Mouse (Mus musculus) limb, embryonic 10.5 days (tissue): Measurements from ENCODE around the gene Isl1. TPM values are rescaled to one million over a fixed set of nuclear protein-coding genes. Genes with fewer than 3 reads are reported as not detected.

Source experiments
- DNase-seq: peaks from one replicate; pipeline ENCODE4 v3.0.0-alpha.2; 2017; ENCODE audit warnings: low spot score
- H3K27ac ChIP-seq: fragments of 300-500 bp; sonication (generic); 2 replicates; pipeline ENCODE4 v1.5.1; 2016; ENCODE audit warnings: mild to moderate bottlenecking
- H3K27me3 ChIP-seq: fragments of 300-500 bp; sonication (generic); 2 replicates; pipeline ENCODE4 v1.6.1; 2016; ENCODE audit warnings: low read depth, mild to moderate bottlenecking; ENCODE audit not compliant: poor library complexity, severe bottlenecking
- H3K36me3 ChIP-seq: fragments of 300-500 bp; sonication (generic); 2 replicates; pipeline ENCODE4 v1.6.1; 2016; ENCODE audit warnings: mild to moderate bottlenecking, moderate library complexity
- H3K4me1 ChIP-seq: fragments of 300-500 bp; sonication (generic); 2 replicates; pipeline ENCODE4 v1.6.1; 2016
- H3K4me3 ChIP-seq: fragments of 300-500 bp; sonication (generic); 2 replicates; pipeline ENCODE4 v1.5.1; 2016; ENCODE audit warnings: mild to moderate bottlenecking, moderate library complexity
- H3K9me3 ChIP-seq: fragments of 300-500 bp; sonication (generic); replicated peaks from 2 replicates; pipeline ENCODE4 v1.6.1; 2016; ENCODE audit warnings: mild to moderate bottlenecking
- WGBS: fragments of 180-500 bp; shearing (Covaris S2); methylation state at CpG from one replicate; pipeline ENCODE4 v1.1.7; 2016; 5-methylcytosine and 5-hydroxymethylcytosine counted together
- polyA plus RNA-seq: library from polyadenylated mRNA; unstranded; fragments of >200 nt; fragmentation: Nextera tagmentation; extraction: Ambion mirVana; gene quantifications from 2 replicates; pipeline ENCODE4 v1.2.1, GENCODE M21; 2016

Gene Isl1
- 11.4 and 13.3 TPM in 2 replicates for polyA plus RNA-seq

DNA sequence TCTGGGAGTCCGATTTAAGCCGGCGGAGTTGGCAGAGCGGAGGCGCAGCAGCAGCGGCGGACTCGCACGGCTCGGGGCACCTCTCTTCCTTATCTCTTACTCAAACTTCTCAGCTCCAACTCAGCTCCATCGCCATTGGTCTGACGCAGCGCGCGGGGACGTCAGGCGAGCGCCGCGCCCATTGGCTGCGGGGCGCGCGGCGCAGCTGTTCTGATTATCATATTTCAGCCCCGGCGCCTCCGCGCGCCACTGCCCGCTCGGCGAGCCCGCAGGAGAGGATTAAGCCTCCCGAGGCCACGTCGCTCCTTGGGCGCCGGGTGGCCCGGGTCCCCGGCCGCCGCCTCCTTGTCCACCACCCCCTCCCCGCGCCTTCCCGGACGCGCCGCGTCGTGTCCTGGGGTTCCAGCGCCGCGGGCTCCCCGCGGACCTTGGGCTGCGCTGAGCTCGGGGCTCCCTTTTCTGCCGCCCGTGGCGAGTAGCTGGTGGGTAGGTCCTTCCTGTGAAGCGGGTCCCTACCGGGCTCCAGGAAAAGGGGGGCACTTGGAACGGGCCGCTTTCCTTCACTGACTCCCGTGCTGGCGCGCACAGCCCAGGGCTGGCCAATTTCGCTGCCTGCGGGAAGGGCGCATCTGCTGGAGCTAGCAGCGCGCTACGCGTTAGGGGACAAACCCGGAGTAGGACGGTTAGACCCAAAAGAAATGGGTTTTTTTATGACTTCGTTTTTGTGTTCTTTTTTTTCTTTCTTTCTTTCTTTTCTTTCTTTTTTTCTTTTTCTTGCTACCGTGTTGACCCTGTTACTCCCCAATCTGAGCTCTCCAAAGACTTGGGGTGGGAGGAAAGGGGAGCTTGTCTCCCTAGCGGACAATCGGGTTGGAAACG is at the start of gene Isl1:
TSS of gene Isl1 (minus strand) at position 106 of the 879 bp plus-strand sequence.
- peaks cover 93% of the 10 kb centered on the region for H3K27me3 ChIP-seq
- peak; percentile 87 for DNase-seq
- WGBS = under 1% methylated on average over 82 of the region's 82 CpGs

DNA sequence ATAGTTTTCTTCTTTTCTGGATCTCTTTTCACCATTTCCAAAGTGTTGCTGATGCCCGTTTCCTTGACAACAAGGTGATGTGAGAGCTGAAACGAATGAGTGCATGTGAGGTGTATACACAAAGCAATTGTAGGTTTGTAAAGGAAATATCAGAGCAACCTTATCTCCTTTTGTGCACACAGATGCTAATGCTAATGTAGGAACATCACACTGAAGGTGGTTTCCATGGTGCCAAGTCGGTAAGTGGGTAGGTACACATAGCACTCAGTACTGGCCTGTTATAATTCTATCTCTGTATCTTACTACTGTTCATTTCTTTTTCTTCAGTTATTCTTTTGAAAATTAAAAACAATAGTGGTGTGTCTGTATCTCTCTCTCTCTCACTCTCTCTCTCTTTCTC is 26.3 kb upstream of the Isl1 start:
- WGBS = 88% methylated on average over 3 of the region's 3 CpGs
- no peak for DNase-seq
- Histone ChIP-seq H3K4me1 (no peaks in the 10 kb centered on the region), H3K36me3 (no peaks in the 10 kb centered on the region), H3K27me3 (no peaks in the 10 kb centered on the region), H3K27ac (no peak overlapping the region), H3K4me3 (no peak overlapping the region), H3K9me3 (no peaks in the 10 kb centered on the region)

More for the DNA sequence above, at the start of gene Isl1:
- no peaks in the 10 kb centered on the region for H3K9me3 ChIP-seq
- H3K4me3 ChIP-seq = peak within 1 kb of the TSS; percentile 71
- peak within 1 kb of the TSS; percentile 88 for H3K27ac ChIP-seq
- no peaks in the 10 kb centered on the region for H3K36me3 ChIP-seq
- peaks cover 34% of the 10 kb centered on the region for H3K4me1 ChIP-seq

DNA sequence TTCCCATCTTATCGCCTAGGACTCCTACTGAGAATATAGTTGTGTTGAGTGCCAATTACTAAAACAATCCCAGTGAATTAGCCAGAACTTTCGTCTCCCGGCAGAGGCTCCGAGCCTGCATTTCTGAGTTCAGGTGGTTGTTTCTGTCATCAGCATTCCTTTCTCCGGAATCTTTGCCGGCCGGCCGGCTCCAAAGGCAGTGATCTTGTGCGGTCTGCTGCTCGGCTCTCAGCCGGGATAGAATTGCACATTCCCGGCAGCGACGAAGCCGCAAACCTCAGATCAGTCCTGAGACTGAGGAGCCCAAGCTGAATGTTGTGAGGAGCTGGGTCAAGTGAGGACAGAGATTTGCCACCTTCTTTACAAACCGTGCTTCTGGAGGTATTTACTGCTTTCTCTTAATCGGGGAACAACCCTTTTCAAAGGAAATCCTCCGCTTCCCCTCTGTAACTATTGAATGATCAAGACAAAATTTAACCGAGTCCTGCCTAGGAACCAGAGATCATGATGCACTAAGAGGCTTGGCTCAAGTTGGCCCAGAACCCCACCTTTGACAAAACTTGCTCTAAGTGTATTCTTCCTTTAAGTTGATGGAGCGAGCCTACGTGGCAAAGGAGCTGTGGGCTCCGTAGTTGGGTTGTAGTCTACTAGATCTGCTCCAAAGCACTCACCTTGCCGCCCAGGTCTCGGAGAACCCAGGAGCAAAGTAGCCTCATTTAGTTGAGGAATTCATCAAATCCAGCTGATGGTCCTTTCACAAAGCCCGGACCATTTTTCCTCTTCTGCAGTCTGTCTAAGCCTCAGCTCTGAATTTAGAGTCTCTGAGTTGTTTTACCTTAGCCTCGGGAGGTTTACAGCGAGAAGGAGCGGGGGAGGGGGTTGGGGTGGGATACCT is 4.4 kb upstream of the Isl1 start:
- Histone ChIP-seq H3K27ac (no peak overlapping the region), H3K4me1 (peaks cover 25% of the 10 kb centered on the region), H3K9me3 (no peaks in the 10 kb centered on the region), H3K4me3 (peak overlapping the region; percentile 34), H3K27me3 (peaks cover 74% of the 10 kb centered on the region), H3K36me3 (no peaks in the 10 kb centered on the region)
- peak; percentile 58 for DNase-seq
- 1% methylated on average over 28 of the region's 28 CpGs for WGBS

DNA sequence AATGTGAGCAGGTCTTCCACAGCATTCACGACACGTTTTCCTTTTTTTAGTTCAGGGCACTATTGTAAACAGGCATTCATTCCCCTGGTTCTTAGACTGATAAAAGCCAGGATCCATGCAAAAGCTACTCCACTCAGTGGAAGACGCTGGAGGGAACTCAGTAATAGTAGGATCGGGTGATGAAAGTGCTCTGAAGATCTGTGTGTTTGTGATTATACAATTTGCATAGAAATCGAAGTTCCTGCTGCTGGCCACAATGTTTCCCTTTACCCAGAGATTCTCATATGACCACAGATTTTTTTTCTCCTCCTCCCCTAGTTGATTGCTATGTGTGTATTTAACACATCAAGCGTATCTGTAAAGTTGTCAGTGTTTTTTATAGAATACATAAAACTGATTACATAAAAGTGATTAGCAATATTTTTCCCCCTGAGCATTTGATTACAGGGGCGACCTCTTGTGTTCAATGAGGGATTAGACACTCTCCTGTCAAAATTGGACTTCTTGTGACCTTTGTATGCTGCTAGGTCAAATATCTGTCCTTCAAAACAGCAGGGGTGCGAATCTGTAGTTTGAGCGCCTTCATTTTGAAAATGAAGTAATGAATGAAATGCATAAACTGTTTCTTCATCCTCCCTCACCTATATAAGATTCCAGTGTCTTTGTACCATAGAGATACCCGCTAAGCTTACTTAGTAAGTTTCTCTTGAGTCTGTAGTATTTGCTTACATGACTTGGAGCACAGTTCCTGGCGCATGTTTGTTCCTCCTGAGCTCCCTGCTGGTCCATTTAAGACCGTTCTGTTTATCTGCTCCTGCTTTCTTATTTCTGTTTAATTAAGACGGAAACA is 2.6 kb upstream of the Isl1 start:
- H3K27me3 ChIP-seq = peaks cover 85% of the 10 kb centered on the region
- H3K9me3 ChIP-seq = no peaks in the 10 kb centered on the region
- WGBS = 5% methylated on average over 13 of the region's 13 CpGs
- DNase-seq = no peak
- peaks cover 25% of the 10 kb centered on the region for H3K4me1 ChIP-seq
- H3K36me3 ChIP-seq = no peaks in the 10 kb centered on the region
- H3K4me3 ChIP-seq = no peak overlapping the region
- H3K27ac ChIP-seq = no peak overlapping the region

DNA sequence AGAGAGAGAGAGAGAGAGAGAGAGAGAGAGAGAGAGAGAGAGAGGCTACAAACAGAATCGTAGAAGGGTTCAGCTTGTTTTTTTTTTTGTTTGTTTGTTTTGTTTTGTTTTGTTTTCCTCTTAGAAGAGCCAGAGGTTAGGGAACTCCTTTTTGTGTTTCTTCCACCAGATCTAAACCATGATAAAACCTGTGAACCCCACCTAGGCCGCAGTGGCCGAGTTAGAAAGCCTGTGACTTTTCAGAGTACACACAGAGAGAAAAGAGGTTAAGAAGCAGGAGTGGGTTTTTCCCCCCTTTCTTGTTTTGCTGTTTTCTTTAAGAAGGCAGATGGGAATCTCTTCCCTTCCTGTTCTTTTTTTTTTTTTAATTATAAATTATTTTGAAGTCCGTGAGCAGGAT is 1.5 kb upstream of the Isl1 start:
- H3K36me3 ChIP-seq = no peaks in the 10 kb centered on the region
- H3K4me3 ChIP-seq = peak overlapping the region; percentile 71
- H3K27ac ChIP-seq = no peak overlapping the region
- 11% methylated on average over 4 of the region's 4 CpGs for WGBS
- peaks cover 93% of the 10 kb centered on the region for H3K27me3 ChIP-seq
- peaks cover 25% of the 10 kb centered on the region for H3K4me1 ChIP-seq
- H3K9me3 ChIP-seq = no peaks in the 10 kb centered on the region
- DNase-seq = no peak

DNA sequence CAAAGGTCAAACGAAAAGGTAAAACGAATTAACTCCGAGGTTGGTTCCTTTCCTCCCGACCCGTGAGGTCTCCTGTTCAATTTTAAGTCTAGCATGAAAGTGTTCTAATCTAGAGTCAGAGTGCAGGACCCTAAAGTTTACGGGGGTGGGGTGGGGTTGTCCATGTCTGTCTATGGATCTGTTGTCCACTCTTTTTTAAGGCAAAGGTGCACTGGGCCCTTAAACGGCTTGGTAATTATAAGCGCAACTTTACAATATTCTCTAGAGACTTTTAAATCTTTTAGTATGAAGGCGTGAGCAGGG is 925 bp upstream of the Isl1 start:
- under 1% methylated on average over 9 of the region's 9 CpGs for WGBS
- Histone ChIP-seq H3K27me3 (peaks cover 93% of the 10 kb centered on the region), H3K27ac (no peak overlapping the region), H3K4me3 (peak overlapping the region; percentile 71), H3K9me3 (no peaks in the 10 kb centered on the region), H3K4me1 (peaks cover 28% of the 10 kb centered on the region), H3K36me3 (no peaks in the 10 kb centered on the region)
- peak; percentile 47 for DNase-seq

DNA sequence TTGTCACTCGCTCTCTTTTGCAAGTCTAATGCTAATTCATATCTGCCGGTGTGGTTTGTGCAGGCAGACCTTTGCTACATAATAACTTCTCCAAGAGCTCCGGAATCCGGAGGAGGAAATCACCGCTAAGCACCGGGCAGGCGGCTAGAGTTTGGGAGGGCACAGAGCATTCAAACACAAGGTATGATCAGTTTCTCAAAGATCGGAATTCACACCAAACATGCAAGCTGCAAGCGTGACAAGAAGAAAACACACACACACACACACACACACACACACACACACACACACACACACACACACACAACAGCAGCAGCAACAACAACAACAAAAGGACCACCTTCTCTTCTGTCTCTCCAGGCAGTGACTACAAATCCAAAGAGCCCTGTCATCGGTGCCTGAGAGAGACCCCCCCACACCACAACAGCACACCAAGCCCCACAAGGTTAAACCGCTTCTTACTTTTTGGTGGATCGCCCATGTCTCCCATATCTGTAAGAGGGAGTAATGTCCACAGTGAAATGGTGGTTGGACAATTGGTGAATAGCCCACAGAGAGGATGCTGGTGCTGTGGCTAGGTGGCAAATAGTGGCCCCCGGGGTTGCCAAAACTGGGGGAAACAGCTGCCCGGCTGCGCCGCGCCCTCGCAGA is 431 bp downstream of the Isl1 start:
- H3K9me3 ChIP-seq = no peaks in the 10 kb centered on the region
- H3K27ac ChIP-seq = peak overlapping the region; percentile 88; the same call in 1 of the 2 replicates
- H3K27me3 ChIP-seq = peaks cover 93% of the 10 kb centered on the region
- H3K36me3 ChIP-seq = no peaks in the 10 kb centered on the region
- WGBS = 0% methylated on average over 17 of the region's 18 CpGs
- DNase-seq = peak; percentile 53
- H3K4me1 ChIP-seq = peaks cover 36% of the 10 kb centered on the region
- H3K4me3 ChIP-seq = peak overlapping the region; percentile 71

DNA sequence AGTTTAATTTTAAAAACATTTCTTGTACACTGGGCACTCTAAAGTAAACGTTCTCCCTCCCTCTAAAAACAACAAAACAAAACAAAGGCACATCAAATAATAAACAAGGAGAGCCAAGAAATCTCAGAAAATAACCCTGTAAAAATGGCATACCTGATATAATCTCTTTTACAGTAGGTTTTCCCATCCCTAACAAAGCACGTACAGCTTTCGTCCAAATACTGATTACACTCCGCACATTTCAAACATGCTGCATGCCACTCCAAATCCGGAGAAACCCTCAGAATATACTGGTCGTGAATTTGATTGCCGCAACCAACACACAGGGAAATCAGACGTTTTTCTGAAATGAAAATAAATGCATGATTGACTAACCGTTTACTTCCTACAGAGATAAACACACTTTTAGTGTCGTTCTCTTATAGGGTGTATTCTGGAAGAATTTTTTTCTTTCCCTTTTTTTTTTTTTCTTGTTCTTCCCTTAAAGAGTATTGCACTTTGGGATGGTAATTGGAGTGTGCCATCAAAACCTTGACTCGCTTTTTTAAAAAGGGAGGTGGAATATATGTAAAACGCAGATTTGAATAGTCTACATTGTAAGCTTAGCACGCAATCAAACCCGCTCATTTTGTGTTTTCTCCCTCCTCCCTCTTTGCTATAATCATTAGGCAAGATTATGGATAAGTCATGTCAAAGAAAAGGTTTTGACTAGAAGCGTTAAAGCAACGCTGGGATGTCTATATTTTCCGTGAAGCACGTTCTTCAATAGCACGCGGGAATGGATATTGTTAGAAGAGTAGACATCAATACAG is 1.2 kb downstream of the Isl1 start:
- Histone ChIP-seq H3K4me1 (peaks cover 35% of the 10 kb centered on the region), H3K4me3 (peak overlapping the region; percentile 71), H3K9me3 (no peaks in the 10 kb centered on the region), H3K27ac (no peak overlapping the region), H3K36me3 (no peaks in the 10 kb centered on the region), H3K27me3 (peaks cover 93% of the 10 kb centered on the region)
- DNase-seq = no peak
- WGBS = under 1% methylated on average over 20 of the region's 20 CpGs

DNA sequence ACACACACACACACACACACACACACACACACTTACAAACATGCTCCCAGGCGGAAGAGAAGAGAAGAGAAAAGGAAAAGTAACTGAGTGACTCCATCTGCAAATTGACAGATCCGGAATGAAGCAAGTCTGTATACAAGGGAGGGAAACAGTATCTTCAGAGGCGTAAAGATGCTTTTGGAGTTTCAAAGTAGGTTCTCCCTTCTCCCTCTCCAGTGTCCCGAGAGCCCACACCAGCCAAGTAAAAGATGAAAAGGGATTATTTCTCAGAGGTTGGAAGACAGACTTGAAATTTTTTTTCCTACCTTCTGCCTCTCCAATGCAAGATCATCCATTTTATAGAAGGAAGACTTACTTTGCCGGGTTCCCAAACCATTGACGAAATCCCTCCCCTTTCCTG is 2.9 kb downstream of the Isl1 start:
- Histone ChIP-seq H3K36me3 (no peaks in the 10 kb centered on the region), H3K27ac (no peak overlapping the region), H3K9me3 (no peaks in the 10 kb centered on the region), H3K27me3 (peaks cover 93% of the 10 kb centered on the region), H3K4me3 (peak overlapping the region; percentile 13; the same call in 1 of the 2 replicates), H3K4me1 (peaks cover 37% of the 10 kb centered on the region)
- no peak for DNase-seq
- WGBS = 5% methylated on average over 6 of the region's 6 CpGs

DNA sequence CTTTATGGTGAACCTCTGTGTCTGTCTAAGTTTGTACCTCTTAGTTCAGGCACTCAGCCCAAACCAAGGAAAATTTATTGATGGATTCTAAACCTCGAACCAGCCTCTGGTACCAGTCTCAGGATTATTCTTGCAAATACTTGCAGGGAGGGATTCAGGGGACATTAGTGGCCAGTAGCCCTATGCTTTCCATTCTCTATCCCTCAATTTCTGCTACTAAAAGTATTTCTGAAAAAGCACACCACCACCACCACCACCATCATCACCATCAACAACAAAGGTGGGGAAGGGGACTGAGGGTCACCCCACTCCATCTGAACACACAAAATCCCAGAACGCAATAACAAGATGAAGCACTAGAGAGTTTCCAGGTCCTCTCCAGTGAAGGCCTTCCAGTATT is 3.8 kb downstream of the Isl1 start:
- Histone ChIP-seq H3K27ac (no peak overlapping the region), H3K4me3 (peak overlapping the region; percentile 40; the same call in 1 of the 2 replicates), H3K36me3 (no peaks in the 10 kb centered on the region), H3K4me1 (peaks cover 37% of the 10 kb centered on the region), H3K9me3 (no peaks in the 10 kb centered on the region), H3K27me3 (peaks cover 93% of the 10 kb centered on the region)
- WGBS = 15% methylated on average over 2 of the region's 2 CpGs
- DNase-seq = no peak

DNA sequence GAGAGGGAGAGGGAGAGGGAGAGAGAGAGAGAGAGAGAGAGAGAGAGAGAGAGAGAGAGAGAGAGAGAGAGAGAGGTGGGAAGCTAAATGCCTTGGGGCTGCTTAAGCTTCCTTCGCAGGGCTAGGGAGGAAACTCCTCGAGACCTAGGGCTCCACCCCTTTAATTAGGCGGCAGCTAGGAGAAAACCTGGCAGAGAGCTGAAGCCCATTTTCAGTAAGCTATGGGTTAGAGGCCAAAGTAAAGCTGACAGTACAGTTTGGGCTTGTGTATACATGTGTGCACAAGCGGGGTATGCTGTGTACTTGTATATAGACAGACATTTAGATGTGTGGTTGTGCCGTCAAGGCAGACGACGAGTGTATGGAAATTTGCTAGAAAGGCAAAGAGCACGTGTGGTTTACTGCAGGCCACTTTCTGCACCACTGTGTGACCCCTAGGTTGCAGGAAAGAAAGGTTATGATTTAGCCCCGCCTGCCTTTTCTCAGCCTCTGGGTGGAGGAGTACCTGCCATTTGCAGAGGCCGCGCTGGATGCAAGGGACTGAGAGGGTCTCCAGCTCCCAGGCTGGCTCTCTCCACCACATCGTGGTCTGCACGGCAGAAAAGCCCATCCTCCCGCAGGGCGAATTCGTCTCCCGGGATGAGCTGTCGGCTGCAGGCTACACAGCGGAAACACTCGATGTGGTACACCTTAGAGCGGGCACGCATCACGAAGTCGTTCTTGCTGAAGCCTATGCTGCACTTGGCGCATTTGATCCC is 4.6 kb downstream of the Isl1 start:
- Histone ChIP-seq H3K4me1 (peaks cover 35% of the 10 kb centered on the region), H3K36me3 (no peaks in the 10 kb centered on the region), H3K27ac (no peak overlapping the region), H3K9me3 (no peaks in the 10 kb centered on the region), H3K4me3 (peak overlapping the region; percentile 40), H3K27me3 (peaks cover 94% of the 10 kb centered on the region)
- peak; percentile 61 for DNase-seq
- WGBS = 1% methylated on average over 25 of the region's 25 CpGs
